Comparison of ENCODE assay signal across 26 mouse cellular contexts in genomic region chr1:128557953-128558352, GRCm38 (mm10). TPM values are rescaled to one million over a fixed set of nuclear protein-coding genes. Genes with fewer than 3 reads are reported as not detected.
DNase-seq lines count a peak whose midpoint lies in the region; ATAC-seq and TF ChIP-seq lines count a peak whose summit lies in the region.
"Had no signal": no experiment of that assay in that cellular context is flagged by ENCODE, and none has a peak within 500 bp of the region (broad histone marks: within the 10 kb centered on the region; RNA-seq: fewer than 3 reads in every experiment).

No protein-coding gene starts in this region.

- H3K27me3 ChIP-seq in limb, embryonic 13.5 days, result no peaks in the 10 kb centered on the region
- H3K27me3 ChIP-seq in limb, embryonic 10.5 days (ENCODE audit: low read depth, poor library complexity, severe bottlenecking), result no peaks in the 10 kb centered on the region
- H3K27me3 ChIP-seq: embryonic facial prominence, embryonic 13.5 days; kidney, embryonic 15.5 days had no signal

- H3K27ac ChIP-seq in gastrocnemius, adult 2 months, result no peak overlapping the region
- no peak overlapping the region for H3K27ac ChIP-seq in limb, embryonic 13.5 days
- H3K27ac ChIP-seq in limb, embryonic 10.5 days, result no peak overlapping the region
- H3K27ac ChIP-seq: embryonic facial prominence, embryonic 13.5 days; heart, adult 2 months; kidney, embryonic 15.5 days; left cerebral cortex, adult 2 months; liver, embryonic 14.5 days had no signal

- H3K9ac ChIP-seq in limb, embryonic 13.5 days, result no peak overlapping the region
- H3K9ac ChIP-seq: embryonic facial prominence, embryonic 13.5 days; kidney, embryonic 15.5 days; liver, embryonic 14.5 days had no signal

- 70% methylated on average over 4 of the region's 4 CpGs for WGBS in limb, embryonic 13.5 days
- 93% methylated on average over 4 of the region's 4 CpGs for WGBS in limb, embryonic 10.5 days

- no peak overlapping the region for H3K4me2 ChIP-seq in limb, embryonic 13.5 days (replicated peaks)
- H3K4me2 ChIP-seq: embryonic facial prominence, embryonic 13.5 days; kidney, embryonic 15.5 days had no signal

- ATAC-seq in limb, embryonic 13.5 days (ENCODE audit: low FRiP score, low read depth), result peak; percentile 55
- no peak for ATAC-seq in granulocyte monocyte progenitor cell, adult 5-6 weeks (replicated peaks; ENCODE audit: poor library complexity, severe bottlenecking)
- ATAC-seq: activated CD4-positive, CD25-positive, alpha-beta regulatory T cell, adult 4 months; hindbrain, embryonic 16.5 days had no signal

- no peaks in the 10 kb centered on the region for H3K9me3 ChIP-seq in limb, embryonic 13.5 days
- H3K9me3 ChIP-seq in limb, embryonic 10.5 days (replicated peaks), result no peaks in the 10 kb centered on the region
- H3K9me3 ChIP-seq: embryonic facial prominence, embryonic 13.5 days; kidney, embryonic 15.5 days had no signal

- DNase-seq in gastrocnemius, adult 2 months, result no peak
- no peak for DNase-seq in gastrocnemius, adult 8-10 months (ENCODE audit: low spot score in 2 of 2)
- DNase-seq in limb, embryonic 10.5 days (ENCODE audit: low spot score), result no peak
- DNase-seq in lung, postnatal 10 days, result peak; percentile 39
- no peak for DNase-seq in lung, postnatal 36 days
- DNase-seq in lung, postnatal 4 days, result peak; percentile 31 to 34
- DNase-seq: adrenal gland, adult 2 months; B cell, adult 2 months; cerebellum, adult 8-10 months; embryo, embryonic 11 days; gastrocnemius, postnatal 25 days; heart, adult 2 months; kidney, adult 18-20 months; kidney, postnatal 25 days; liver; midbrain, embryonic 14.5 days; thymus, postnatal 14 days had no signal

- intact Hi-C loops in gastrocnemius, adult 2 months (cut with DNase I), result no loop called here

- no peaks in the 10 kb centered on the region for H3K36me3 ChIP-seq in limb, embryonic 13.5 days
- no peaks in the 10 kb centered on the region for H3K36me3 ChIP-seq in limb, embryonic 10.5 days
- H3K36me3 ChIP-seq: embryonic facial prominence, embryonic 13.5 days; kidney, embryonic 15.5 days had no signal

- H3K4me1 ChIP-seq in limb, embryonic 13.5 days, result 0 out of 2 replicates have a peak, but pooled peaks cover 6% of the 10 kb centered on the region
- H3K4me1 ChIP-seq in limb, embryonic 10.5 days, result no peaks in the 10 kb centered on the region
- H3K4me1 ChIP-seq: kidney, embryonic 15.5 days had no signal

- H3K4me3 ChIP-seq in gastrocnemius, adult 2 months, result 0 out of 2 replicates have a peak overlapping the region, but pooled peaks have one; percentile 20
- no peak overlapping the region for H3K4me3 ChIP-seq in limb, embryonic 13.5 days
- H3K4me3 ChIP-seq in limb, embryonic 10.5 days, result no peak overlapping the region
- H3K4me3 ChIP-seq: embryonic facial prominence, embryonic 13.5 days; erythroblast, embryonic 14.5 days; heart, adult 2 months; kidney, embryonic 15.5 days; left cerebral cortex, adult 2 months had no signal

- no peak for TF ChIP-seq CTCF in gastrocnemius, adult 2 months (IDR thresholded peaks at IDR 0.05)

RNA-seq across cellular contexts. Expression of gene Cxcr4, which starts 34.1 kb away (rescaled TPM):
- 1 to 10 TPM; 1.1 to 1.9 TPM for total RNA-seq in gastrocnemius, adult 2 months (2021)
- total RNA-seq in gastrocnemius, adult 8-10 months (2022), result 1 to 10 TPM in 3 of 4 experiments, under 1 TPM in 1; 0.89 to 2.1 (median 1.7) TPM
- 1.9 and 2.2 TPM in 2 replicates for polyA plus RNA-seq in limb, embryonic 13.5 days (2015; fragmentation: Nextera tagmentation; extraction: Ambion mirVana)
- polyA plus RNA-seq in limb, embryonic 10.5 days (2016; fragmentation: Nextera tagmentation; extraction: Ambion mirVana), result 1.8 and 2.1 TPM in 2 replicates
- total RNA-seq in granulocyte monocyte progenitor cell, adult 5-6 weeks (2014; fragmentation: Nextera tagmentation), result 151 and 195 TPM in 2 replicates
- 178 and 196 TPM in 2 replicates for total RNA-seq in granulocyte monocyte progenitor cell, adult 5-6 weeks (2017)
- polyA plus RNA-seq: erythroblast, embryonic 14.5 days had no signal

Comparison
In these comparisons a context has a peak if more than half of its experiments do, and no peak if none do; other contexts are left out.
1. DNase-seq: peak in lung, postnatal 10 days (single experiment) and lung, postnatal 4 days (2 of 2); none in gastrocnemius, adult 2 months (single experiment), gastrocnemius, adult 8-10 months (0 of 2), limb, embryonic 10.5 days (single experiment) and lung, postnatal 36 days (single experiment).
2. RNA of gene Cxcr4, which starts 34.1 kb away (total RNA-seq): 151 to 196 TPM in granulocyte monocyte progenitor cell, adult 5-6 weeks; 0.89 to 2.1 TPM in gastrocnemius, adult 8-10 months and 1.1 to 1.9 TPM in gastrocnemius, adult 2 months; every median in the first group is over 10 times any median in the second.